Comparison of ENCODE assay signal across 12 mouse cellular contexts in genomic region chr5:31606151-31606550, GRCm38 (mm10). TPM values are rescaled to one million over a fixed set of nuclear protein-coding genes. Genes with fewer than 3 reads are reported as not detected.
A peak's percentile ranks its signal among the peaks of the same experiment; 100 is the strongest.
DNase-seq lines count a peak whose midpoint lies in the region; ATAC-seq lines count a peak whose summit lies in the region.
"Had no signal": no experiment of that assay in that cellular context is flagged by ENCODE, and none has a peak within 500 bp of the region (broad histone marks: within the 10 kb centered on the region; RNA-seq: fewer than 3 reads in every experiment).

No protein-coding gene starts in this region.

- H3K36me3 ChIP-seq in heart, embryonic 10.5 days: no peaks in the 10 kb centered on the region
- H3K36me3 ChIP-seq: forebrain, embryonic 12.5 days; midbrain, embryonic 12.5 days had no signal

- no peaks in the 10 kb centered on the region for H3K27me3 ChIP-seq in heart, embryonic 10.5 days (ENCODE audit: insufficient read depth, poor library complexity, severe bottlenecking)
- H3K27me3 ChIP-seq: forebrain, embryonic 12.5 days; midbrain, embryonic 12.5 days had no signal

- 61% methylated on average over 3 of the region's 3 CpGs for WGBS in heart, embryonic 10.5 days

- DNase-seq in heart, adult 11 months: peak; percentile 97
- DNase-seq in heart, embryonic 10.5 days (ENCODE audit: low spot score): no peak
- DNase-seq in adipocyte (ENCODE audit: low spot score): peak; percentile 70
- DNase-seq in gastrocnemius, postnatal 25 days: peak; percentile 85
- peak; percentile 47 to 63 for DNase-seq in thymus, postnatal 10 days (ENCODE audit: low spot score in 2 of 2)
- no peak for DNase-seq in layer of hippocampus, postnatal 25 days (ENCODE audit: extremely low spot score in 1 of 2, low spot score in 1 of 2)
- DNase-seq in retina, embryonic 14.5 days (ENCODE audit: low spot score): no peak
- DNase-seq: cerebellum, postnatal 14 days had no signal

- no peak overlapping the region for H3K4me3 ChIP-seq in heart, embryonic 10.5 days
- H3K4me3 ChIP-seq: forebrain, embryonic 12.5 days; midbrain, embryonic 12.5 days had no signal

- H3K4me1 ChIP-seq in heart, embryonic 10.5 days: peaks cover 15% of the 10 kb centered on the region; the same call in 1 of the 2 replicates
- H3K4me1 ChIP-seq: forebrain, embryonic 12.5 days; midbrain, embryonic 12.5 days had no signal

- H3K27ac ChIP-seq in heart, embryonic 10.5 days: no peak overlapping the region
- H3K27ac ChIP-seq: forebrain, embryonic 12.5 days; midbrain, embryonic 12.5 days had no signal

- no peak for ATAC-seq in CD4-positive, CD25-positive, alpha-beta regulatory T cell, adult 4 months
- ATAC-seq: intestine, postnatal 0 days had no signal

- no peaks in the 10 kb centered on the region for H3K9me3 ChIP-seq in heart, embryonic 10.5 days
- H3K9me3 ChIP-seq: forebrain, embryonic 12.5 days; midbrain, embryonic 12.5 days had no signal

RNA-seq across cellular contexts. Expression of gene Mrpl33, which starts 9.4 kb away (rescaled TPM):
- polyA plus RNA-seq in heart, embryonic 10.5 days (2016; fragmentation: Nextera tagmentation; extraction: Ambion mirVana): 294 and 320 TPM in 2 replicates
- total RNA-seq in gastrocnemius, postnatal 25 days (2021): 100 to 1,000 TPM; 244 to 251 TPM
- 100 to 1,000 TPM in 1 of 2 experiments, 10 to 100 TPM in 1; 92.2 to 110 TPM for total RNA-seq in layer of hippocampus, postnatal 25 days (2021)
- 100 to 1,000 TPM; 231 to 312 TPM for polyA plus RNA-seq in CD4-positive, CD25-positive, alpha-beta regulatory T cell, adult 4 months (2017; shearing (Covaris generic))

Comparison
In these comparisons a context has a peak if more than half of its experiments do, and no peak if none do; other contexts are left out.
1. DNase-seq: peak in heart, adult 11 months (single experiment), adipocyte (single experiment), gastrocnemius, postnatal 25 days (single experiment) and thymus, postnatal 10 days (2 of 2); none in heart, embryonic 10.5 days (single experiment), layer of hippocampus, postnatal 25 days (0 of 2) and retina, embryonic 14.5 days (single experiment).